In the genomic region with DNA sequence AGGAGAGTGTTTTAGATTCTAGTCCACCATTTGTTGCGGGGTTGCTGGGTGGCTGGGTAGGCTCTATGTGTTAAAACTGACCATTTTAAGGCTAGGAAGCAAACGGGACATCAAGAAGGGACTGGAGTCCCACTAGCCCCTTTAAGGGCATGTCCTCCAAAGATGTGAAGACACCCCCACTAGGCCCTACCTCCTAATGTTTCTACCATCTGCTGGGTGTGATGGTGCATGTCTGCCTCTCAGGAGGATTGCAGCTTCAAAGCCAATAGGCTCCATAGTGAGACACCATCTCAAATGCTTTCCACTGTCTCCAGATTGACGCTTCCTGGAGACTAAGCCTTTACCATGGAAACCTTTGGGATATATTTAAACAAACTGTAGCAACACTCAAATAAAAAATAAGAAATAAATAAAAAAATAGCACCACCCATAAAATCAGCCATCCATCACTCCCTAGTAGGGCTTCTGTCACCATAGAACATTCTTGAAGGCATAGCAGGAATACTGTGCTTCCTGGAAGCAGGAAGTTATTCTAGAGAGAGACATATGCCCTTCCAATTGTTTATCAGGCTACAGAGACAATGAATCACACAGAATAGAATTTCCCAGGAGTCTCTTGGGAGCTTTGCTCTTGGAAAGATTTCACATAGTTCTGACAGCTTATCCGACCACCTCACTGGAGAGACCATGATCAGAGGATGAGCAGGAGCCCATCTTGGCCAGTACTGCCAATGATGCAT, we compare ENCODE assay signal across 13 mouse cellular contexts.
DNase-seq lines count a peak whose midpoint lies in the region; TF ChIP-seq lines count a peak whose summit lies in the region.
"Had no signal": no experiment of that assay in that cellular context is flagged by ENCODE, and none has a peak within 500 bp of the region (broad histone marks: within the 10 kb centered on the region; RNA-seq: fewer than 3 reads in every experiment).

No protein-coding gene starts in this region.

- H3K27ac ChIP-seq in heart, embryonic 10.5 days: no peak overlapping the region
- H3K27ac ChIP-seq in layer of hippocampus, adult 2 months: peak overlapping the region; percentile 16; the same call in 1 of the 2 replicates
- H3K27ac ChIP-seq: left cerebral cortex, adult 2 months; limb, embryonic 15.5 days had no signal

- WGBS in heart, embryonic 10.5 days: 65% methylated on average over 4 of the region's 4 CpGs

- DNase-seq in heart, adult 8-10 months (ENCODE audit: low spot score): peak; percentile 25
- no peak for DNase-seq in heart, embryonic 10.5 days (ENCODE audit: low spot score)
- DNase-seq in layer of hippocampus, adult 2 months (ENCODE audit: low spot score in 2 of 2): no peak
- DNase-seq in layer of hippocampus, adult 9-10 months (ENCODE audit: low spot score): no peak
- DNase-seq in 3T3-L1 (ENCODE audit: low read depth, low spot score) (peak; percentile 81), NIH3T3 (ENCODE audit: low read depth) (peak; percentile 60)
- no peak for DNase-seq in left cerebral cortex, postnatal 10 days (ENCODE audit: extremely low spot score in 1 of 2, low spot score in 2 of 2)
- no peak for DNase-seq in adrenal gland, adult 18-20 months (ENCODE audit: low spot score in 2 of 2)
- DNase-seq: cerebellum, adult 2 months; gastrocnemius, postnatal 36 days; lung, adult 18-20 months had no signal

- no peaks in the 10 kb centered on the region for H3K36me3 ChIP-seq in heart, embryonic 10.5 days
- H3K36me3 ChIP-seq: limb, embryonic 15.5 days had no signal

- TF ChIP-seq CTCF in layer of hippocampus, adult 2 months (conservative IDR thresholded peaks at IDR 0.05): no peak

- H3K4me1 ChIP-seq in heart, embryonic 10.5 days: no peaks in the 10 kb centered on the region
- H3K4me1 ChIP-seq: limb, embryonic 15.5 days had no signal

- no peak overlapping the region for H3K4me3 ChIP-seq in heart, embryonic 10.5 days
- no peak overlapping the region for H3K4me3 ChIP-seq in layer of hippocampus, adult 2 months
- H3K4me3 ChIP-seq: left cerebral cortex, adult 2 months; limb, embryonic 15.5 days had no signal

- no peaks in the 10 kb centered on the region for H3K27me3 ChIP-seq in heart, embryonic 10.5 days (ENCODE audit: insufficient read depth, poor library complexity, severe bottlenecking)
- H3K27me3 ChIP-seq: limb, embryonic 15.5 days had no signal

- intact Hi-C loops in left cerebral cortex, postnatal 10 days (cut with DNase I): no loop called here

- no peaks in the 10 kb centered on the region for H3K9me3 ChIP-seq in heart, embryonic 10.5 days
- H3K9me3 ChIP-seq: limb, embryonic 15.5 days had no signal

Comparison
In these comparisons a context has a peak if more than half of its experiments do, and no peak if none do; other contexts are left out.
1. DNase-seq: peak in heart, adult 8-10 months (single experiment), 3T3-L1 (single experiment) and NIH3T3 (single experiment); none in heart, embryonic 10.5 days (single experiment), layer of hippocampus, adult 2 months (0 of 2), layer of hippocampus, adult 9-10 months (single experiment), left cerebral cortex, postnatal 10 days (0 of 2) and adrenal gland, adult 18-20 months (0 of 2).